Mouse (Mus musculus) ES-Bruce4 (cell line): ENCODE measurements around the gene Dlx3.

Experiments
- CTCF ChIP-seq: IDR thresholded peaks from one replicate; pipeline ENCODE4 v1.8.1; 2011; ENCODE audit warnings: low read depth, low read length
- EP300 ChIP-seq: IDR thresholded peaks from 2 replicates; pipeline ENCODE4 v1.6.1; 2011; ENCODE audit warnings: low read depth, low read length; ENCODE audit not compliant: insufficient read depth
- POLR2A ChIP-seq: IDR thresholded peaks from one replicate; pipeline ENCODE4 v1.8.1; 2011; ENCODE audit warnings: low read length; ENCODE audit not compliant: insufficient read depth

DNA sequence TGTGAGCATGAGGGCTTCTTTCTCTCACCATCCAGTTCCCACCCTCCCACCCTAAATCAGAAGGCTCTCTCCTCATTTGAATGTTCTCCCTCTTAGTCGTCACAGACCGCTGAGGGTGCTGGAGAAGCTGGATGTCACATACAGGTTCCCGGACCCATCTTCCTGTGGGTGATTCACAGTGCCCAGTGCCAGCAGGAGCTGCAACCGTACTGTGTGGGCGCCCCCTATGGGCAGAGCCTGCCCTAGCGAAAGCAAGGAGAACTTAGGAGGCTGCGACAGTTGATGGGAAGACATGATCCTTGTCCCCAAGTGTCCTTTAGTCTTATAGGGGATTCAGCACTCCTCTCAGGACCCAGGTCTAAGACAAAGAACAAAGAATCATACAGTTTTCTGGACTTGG lies 40.8 kb downstream of the Dlx3 start:
- TF ChIP-seq POLR2A = no peak
- peak; percentile 87 for TF ChIP-seq CTCF
- no peak for TF ChIP-seq EP300
